Comparison of ENCODE assay signal across 15 mouse cellular contexts in genomic region chr3:153176325-153176724, GRCm38 (mm10).
DNase-seq lines count a peak whose midpoint lies in the region; ATAC-seq and TF ChIP-seq lines count a peak whose summit lies in the region.
"Had no signal": no experiment of that assay in that cellular context is flagged by ENCODE, and none has a peak within 500 bp of the region (broad histone marks: within the 10 kb centered on the region; RNA-seq: fewer than 3 reads in every experiment).

No protein-coding gene starts in this region.

- ATAC-seq in liver, postnatal 0 days, result no peak
- no peak for ATAC-seq in hindbrain, embryonic 15.5 days (ENCODE audit: low FRiP score, low read depth)
- ATAC-seq in midbrain, embryonic 15.5 days (replicated peaks), result no peak

- H3K4me3 ChIP-seq in liver, postnatal 0 days (ENCODE audit: low read depth, low read length), result no peak overlapping the region
- H3K4me3 ChIP-seq in hindbrain, embryonic 15.5 days, result no peak overlapping the region
- no peak overlapping the region for H3K4me3 ChIP-seq in midbrain, embryonic 15.5 days
- H3K4me3 ChIP-seq: embryonic facial prominence, embryonic 12.5 days; megakaryocyte, embryonic 14.5 days had no signal

- TF ChIP-seq CTCF in liver, postnatal 0 days (IDR thresholded peaks at IDR 0.05; ENCODE audit: low read depth), result peak; percentile 31; the same call in 1 of the 2 replicates

- no peaks in the 10 kb centered on the region for H3K4me1 ChIP-seq in liver, postnatal 0 days (ENCODE audit: insufficient read depth)
- 0 out of 2 replicates have a peak, but pooled peaks cover 7% of the 10 kb centered on the region for H3K4me1 ChIP-seq in hindbrain, embryonic 15.5 days (replicated peaks)
- H3K4me1 ChIP-seq in midbrain, embryonic 15.5 days, result 0 out of 2 replicates have a peak, but pooled peaks cover 4% of the 10 kb centered on the region
- H3K4me1 ChIP-seq: embryonic facial prominence, embryonic 12.5 days; megakaryocyte, embryonic 14.5 days had no signal

- no peaks in the 10 kb centered on the region for H3K36me3 ChIP-seq in liver, postnatal 0 days (replicated peaks; ENCODE audit: insufficient read depth, low read length)
- H3K36me3 ChIP-seq in hindbrain, embryonic 15.5 days, result no peaks in the 10 kb centered on the region
- H3K36me3 ChIP-seq in midbrain, embryonic 15.5 days (replicated peaks), result no peaks in the 10 kb centered on the region
- H3K36me3 ChIP-seq: embryonic facial prominence, embryonic 12.5 days; G1E had no signal

- no peak overlapping the region for H3K4me2 ChIP-seq in liver, postnatal 0 days (ENCODE audit: low read depth, low read length)
- no peak overlapping the region for H3K4me2 ChIP-seq in hindbrain, embryonic 15.5 days
- H3K4me2 ChIP-seq in midbrain, embryonic 15.5 days, result no peak overlapping the region
- H3K4me2 ChIP-seq: embryonic facial prominence, embryonic 12.5 days had no signal

- WGBS in liver, postnatal 0 days (ENCODE audit: insufficient replicate concordance), result 57% methylated on average over 6 of the region's 6 CpGs
- WGBS in hindbrain, embryonic 15.5 days, result 23% methylated on average over 6 of the region's 6 CpGs
- 27% methylated on average over 6 of the region's 6 CpGs for WGBS in midbrain, embryonic 15.5 days

- H3K27ac ChIP-seq in liver, postnatal 0 days (ENCODE audit: low read depth), result no peak overlapping the region
- H3K27ac ChIP-seq in hindbrain, embryonic 15.5 days (replicated peaks), result peak overlapping the region; percentile 34; the same call in 1 of the 2 replicates
- H3K27ac ChIP-seq in midbrain, embryonic 15.5 days, result peak overlapping the region; percentile 24; the same call in 1 of the 2 replicates
- H3K27ac ChIP-seq: embryonic facial prominence, embryonic 12.5 days had no signal

- no peak for TF ChIP-seq EP300 in liver, postnatal 0 days (IDR thresholded peaks at IDR 0.05; ENCODE audit: low read depth)

- no peak overlapping the region for H3K9ac ChIP-seq in liver, postnatal 0 days (replicated peaks)
- no peak overlapping the region for H3K9ac ChIP-seq in hindbrain, embryonic 15.5 days
- no peak overlapping the region for H3K9ac ChIP-seq in midbrain, embryonic 15.5 days
- H3K9ac ChIP-seq: embryonic facial prominence, embryonic 12.5 days had no signal

- H3K27me3 ChIP-seq in liver, postnatal 0 days (ENCODE audit: insufficient read depth, low read length), result no peaks in the 10 kb centered on the region
- H3K27me3 ChIP-seq in hindbrain, embryonic 15.5 days, result no peaks in the 10 kb centered on the region
- no peaks in the 10 kb centered on the region for H3K27me3 ChIP-seq in midbrain, embryonic 15.5 days (replicated peaks)
- H3K27me3 ChIP-seq: embryonic facial prominence, embryonic 12.5 days; megakaryocyte, embryonic 14.5 days had no signal

- H3K9me3 ChIP-seq in liver, postnatal 0 days (ENCODE audit: low read length), result no peaks in the 10 kb centered on the region
- H3K9me3 ChIP-seq in hindbrain, embryonic 15.5 days, result no peaks in the 10 kb centered on the region
- H3K9me3 ChIP-seq in midbrain, embryonic 15.5 days, result no peaks in the 10 kb centered on the region
- H3K9me3 ChIP-seq: embryonic facial prominence, embryonic 12.5 days; G1E; megakaryocyte, embryonic 14.5 days had no signal

- DNase-seq in embryo, embryonic 10 days (ENCODE audit: low spot score), result peak; percentile 26
- DNase-seq in embryo, embryonic 9.5 days (ENCODE audit: extremely low spot score), result no peak
- DNase-seq in liver, postnatal 0 days, result no peak
- no peak for DNase-seq in liver
- no peak for DNase-seq in right cerebral cortex, postnatal 14 days
- no peak for DNase-seq in right cerebral cortex, adult 2 months (ENCODE audit: low spot score in 2 of 2)
- DNase-seq: gastrocnemius, postnatal 36 days; kidney, adult 9 months; layer of hippocampus, adult 9-11 months; thymus, postnatal 25 days had no signal
